Mouse (Mus musculus): ENCODE results near the gene Lce1l. TPM values are rescaled to one million over a fixed set of nuclear protein-coding genes. Genes with fewer than 3 reads are reported as not detected.
"Not testable (repeated sequence)": the region's sequence is repeated elsewhere in the genome, so short reads cannot be mapped to it uniquely, and the experiment has no call there.

The Lce1l gene
- polyA plus RNA-seq (2015; fragmentation: Nextera tagmentation; extraction: Ambion mirVana): not detected in 2 replicates

DNA sequence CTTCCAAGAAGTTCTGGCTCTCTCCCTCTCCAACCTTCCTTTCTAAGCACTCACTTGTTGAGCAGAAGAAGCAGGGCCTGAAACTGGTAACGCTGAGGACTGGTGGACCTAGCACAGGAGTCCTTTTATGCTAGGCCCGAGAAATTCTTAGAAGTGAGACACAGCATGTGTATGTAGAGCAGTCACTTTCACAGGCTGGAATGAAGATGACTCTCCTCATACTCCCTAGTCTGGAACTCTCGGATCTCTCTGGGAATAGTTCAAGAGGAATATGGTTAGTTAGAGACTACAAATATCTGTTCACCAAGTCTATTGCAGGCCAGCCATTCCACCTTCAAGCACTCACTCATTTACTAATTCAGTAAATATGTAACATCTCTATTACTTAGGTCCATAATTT is at the start of gene Lce1l:
TSS of gene Lce1l (minus strand) at position 101 of the 400 bp plus-strand sequence.
- no peaks in the 10 kb centered on the region for H3K36me3 ChIP-seq
- 86% methylated on average over 3 of the region's 3 CpGs for WGBS
- no peaks in the 10 kb centered on the region for H3K9me3 ChIP-seq

DNA sequence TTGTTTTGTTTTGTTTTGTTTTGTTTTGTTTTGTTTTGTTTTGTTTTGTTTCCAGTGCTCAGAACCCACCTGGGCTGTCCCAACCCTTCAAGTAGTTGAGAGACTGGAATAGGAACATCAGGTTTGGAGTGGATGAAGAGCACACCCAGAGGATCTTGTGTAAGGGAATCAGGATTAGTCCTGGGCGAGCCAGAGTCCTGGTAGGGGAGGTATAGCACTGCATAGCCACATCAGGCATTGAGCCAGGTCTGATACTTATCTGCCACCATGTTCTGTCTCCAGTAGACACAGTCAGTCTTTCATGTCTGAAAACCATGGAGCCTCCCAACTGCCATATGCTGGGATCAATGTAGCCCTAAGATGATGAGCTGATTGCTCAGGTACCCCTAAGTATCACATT is 43.4 kb upstream of the Lce1l start:
- no peak overlapping the region for H3K27ac ChIP-seq
- H3K9me3 ChIP-seq: no peaks in the 10 kb centered on the region
- H3K27me3 ChIP-seq: no peaks in the 10 kb centered on the region
- no peak overlapping the region for H3K4me3 ChIP-seq (replicated peaks)
- H3K36me3 ChIP-seq: no peaks in the 10 kb centered on the region
- H3K4me1 ChIP-seq (replicated peaks): no peaks in the 10 kb centered on the region
- ATAC-seq: no peak
- H3K4me2 ChIP-seq (replicated peaks): no peak overlapping the region
- no peak overlapping the region for H3K9ac ChIP-seq (replicated peaks)
- WGBS: 54% methylated on average over 1 of the region's 1 CpGs

More for the DNA sequence above, at the start of gene Lce1l:
- H3K4me2 ChIP-seq (replicated peaks): no peak within 1 kb of the TSS
- H3K4me1 ChIP-seq (replicated peaks): no peaks in the 10 kb centered on the region
- H3K27ac ChIP-seq: no peak within 1 kb of the TSS
- H3K4me3 ChIP-seq (replicated peaks): no peak within 1 kb of the TSS
- no peaks in the 10 kb centered on the region for H3K27me3 ChIP-seq
- no peak within 1 kb of the TSS for H3K9ac ChIP-seq (replicated peaks)
- ATAC-seq: no peak

GRCm38 (mm10) chr3:92894063-92894462 is 43.0 kb upstream of the Lce1l start:
- no peak overlapping the region for H3K27ac ChIP-seq
- H3K9ac ChIP-seq (replicated peaks): no peak overlapping the region
- no peak overlapping the region for H3K4me3 ChIP-seq (replicated peaks)
- H3K27me3 ChIP-seq: no peaks in the 10 kb centered on the region
- H3K36me3 ChIP-seq: no peaks in the 10 kb centered on the region
- ATAC-seq: no peak
- no peaks in the 10 kb centered on the region for H3K9me3 ChIP-seq
- H3K4me2 ChIP-seq (replicated peaks): no peak overlapping the region
- H3K4me1 ChIP-seq (replicated peaks): no peaks in the 10 kb centered on the region
- 73% methylated on average over 3 of the region's 3 CpGs for WGBS

GRCm38 (mm10) chr3:92874180-92874579 is 23.1 kb upstream of the Lce1l start:
- H3K36me3 ChIP-seq: no peaks in the 10 kb centered on the region
- H3K4me2 ChIP-seq (replicated peaks): no peak overlapping the region
- no peaks in the 10 kb centered on the region for H3K4me1 ChIP-seq (replicated peaks)
- no peaks in the 10 kb centered on the region for H3K9me3 ChIP-seq
- H3K9ac ChIP-seq (replicated peaks): no peak overlapping the region
- H3K4me3 ChIP-seq (replicated peaks): no peak overlapping the region
- ATAC-seq: no peak
- H3K27ac ChIP-seq: no peak overlapping the region
- H3K27me3 ChIP-seq: no peaks in the 10 kb centered on the region
- WGBS: 91% methylated on average over 3 of the region's 3 CpGs

GRCm38 (mm10) chr3:92870116-92870515 is 19.0 kb upstream of the Lce1l start, which contains the start of gene 2310050C09Rik:
Gene 2310050C09Rik, minus strand, starts transcription at chr3:92870216.
- 83% methylated on average over 4 of the region's 4 CpGs for WGBS
- Histone ChIP-seq H3K4me2 (replicated peaks) (no peak within 1 kb of the TSS), H3K9me3 (no peaks in the 10 kb centered on the region), H3K4me1 (replicated peaks) (no peaks in the 10 kb centered on the region), H3K27me3 (no peaks in the 10 kb centered on the region), H3K9ac (replicated peaks) (no peak within 1 kb of the TSS), H3K27ac (no peak within 1 kb of the TSS), H3K36me3 (no peaks in the 10 kb centered on the region), H3K4me3 (replicated peaks) (no peak within 1 kb of the TSS)
- no peak for ATAC-seq

- H3K9me3 ChIP-seq: no peaks in the 10 kb centered on the region
- WGBS: 66% methylated on average over 1 of the region's 1 CpGs
- H3K9ac ChIP-seq (replicated peaks): no peak within 1 kb of the TSS
- no peak within 1 kb of the TSS for H3K4me3 ChIP-seq (replicated peaks)
- ATAC-seq: no peak
- H3K36me3 ChIP-seq: no peaks in the 10 kb centered on the region
- H3K4me2 ChIP-seq (replicated peaks): no peak within 1 kb of the TSS
- H3K27me3 ChIP-seq: no peaks in the 10 kb centered on the region
- no peaks in the 10 kb centered on the region for H3K4me1 ChIP-seq (replicated peaks)
- H3K27ac ChIP-seq: no peak within 1 kb of the TSS
Observed at GRCm38 (mm10) chr3:92827108-92827507, 24.0 kb downstream of the Lce1l start, which contains the start of gene Kprp. Gene Kprp, minus strand, starts transcription at chr3:92827247.

DNA sequence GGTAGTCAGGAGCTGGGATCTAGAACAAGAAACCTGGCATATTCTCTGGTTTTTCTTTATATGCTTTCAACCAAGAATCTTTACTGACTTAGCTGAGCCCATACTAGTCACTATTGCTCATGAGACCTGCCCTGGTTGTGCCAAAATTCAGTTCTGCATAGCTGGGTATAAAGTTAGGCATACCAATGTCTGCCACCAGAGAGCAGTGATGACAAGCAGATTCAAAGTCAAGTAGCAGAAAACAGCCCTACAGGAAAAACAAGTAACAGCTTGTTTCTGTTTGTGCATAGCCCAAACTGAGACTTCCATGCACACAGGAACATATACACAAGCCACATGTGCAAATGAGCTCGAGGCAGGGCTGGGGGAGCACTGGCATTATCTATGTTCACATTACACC is 25.3 kb downstream of the Lce1l start:
- 10% methylated on average over 1 of the region's 1 CpGs for WGBS
- H3K9ac ChIP-seq (replicated peaks): no peak overlapping the region
- no peak for ATAC-seq
- H3K4me2 ChIP-seq (replicated peaks): no peak overlapping the region
- H3K27ac ChIP-seq: no peak overlapping the region
- H3K36me3 ChIP-seq: no peaks in the 10 kb centered on the region
- no peaks in the 10 kb centered on the region for H3K27me3 ChIP-seq
- H3K4me3 ChIP-seq (replicated peaks): no peak overlapping the region
- no peaks in the 10 kb centered on the region for H3K9me3 ChIP-seq
- no peaks in the 10 kb centered on the region for H3K4me1 ChIP-seq (replicated peaks)

DNA sequence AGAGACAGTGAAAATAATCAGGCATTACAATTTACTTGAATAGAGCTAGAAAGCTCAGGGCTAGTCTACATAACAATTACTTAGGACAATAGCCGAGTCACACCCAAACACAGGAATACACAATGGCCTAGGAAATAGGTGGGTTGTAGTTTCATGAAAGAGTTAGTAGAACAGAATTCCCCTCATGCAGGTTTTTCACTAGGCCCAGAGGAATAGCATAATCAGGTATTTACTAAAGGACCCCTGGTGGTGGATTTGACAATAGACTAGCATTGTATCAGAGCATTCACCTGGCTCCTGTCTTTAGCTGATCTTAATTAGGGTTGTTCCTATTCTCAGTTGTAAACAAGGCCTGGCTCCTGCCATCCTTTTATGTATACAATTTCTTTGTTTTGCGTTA is 35.0 kb downstream of the Lce1l start:
- H3K27me3 ChIP-seq; H3K4me3 ChIP-seq (replicated peaks); H3K27ac ChIP-seq; H3K4me1 ChIP-seq (replicated peaks); H3K4me2 ChIP-seq (replicated peaks); H3K9ac ChIP-seq (replicated peaks); H3K9me3 ChIP-seq; ATAC-seq; H3K36me3 ChIP-seq: not testable (repeated sequence)
- WGBS: 92% methylated on average over 2 of the region's 2 CpGs

GRCm38 (mm10) chr3:92815581-92815980 is 35.5 kb downstream of the Lce1l start:
- Histone ChIP-seq H3K36me3 (no peaks in the 10 kb centered on the region), H3K9me3 (no peaks in the 10 kb centered on the region), H3K4me1 (replicated peaks) (no peaks in the 10 kb centered on the region), H3K9ac (replicated peaks) (no peak overlapping the region), H3K4me3 (replicated peaks) (no peak overlapping the region), H3K27me3 (no peaks in the 10 kb centered on the region), H3K27ac (no peak overlapping the region), H3K4me2 (replicated peaks) (no peak overlapping the region)
- ATAC-seq: no peak
- 94% methylated on average over 3 of the region's 3 CpGs for WGBS

DNA sequence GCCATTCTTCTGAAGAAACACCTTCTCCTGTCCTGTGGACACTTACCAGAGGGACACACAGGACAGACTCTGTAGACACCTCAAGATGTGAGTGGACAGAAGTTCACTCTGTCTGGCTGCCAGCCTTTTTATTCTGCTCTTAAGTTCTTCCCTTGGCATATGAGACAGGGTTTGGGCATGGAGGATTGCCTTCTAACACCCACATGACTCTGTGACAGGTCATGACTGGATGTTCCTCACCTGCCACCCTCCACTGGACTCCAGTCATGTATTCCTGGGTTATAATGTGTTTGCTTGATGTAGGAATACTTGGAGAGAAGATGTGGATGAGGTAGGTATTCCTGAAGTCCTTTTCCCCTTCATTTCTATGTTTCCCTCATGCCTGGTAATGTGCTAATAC is 43.3 kb downstream of the Lce1l start, which contains the start of gene Lce1k:
TSS of gene Lce1k (minus strand) at position 101 of the 400 bp plus-strand sequence.
- no peak within 1 kb of the TSS for H3K27ac ChIP-seq
- no peak for ATAC-seq
- H3K27me3 ChIP-seq: no peaks in the 10 kb centered on the region
- no peaks in the 10 kb centered on the region for H3K4me1 ChIP-seq (replicated peaks)
- no peaks in the 10 kb centered on the region for H3K36me3 ChIP-seq
- no peak within 1 kb of the TSS for H3K4me3 ChIP-seq (replicated peaks)
- H3K4me2 ChIP-seq (replicated peaks): no peak within 1 kb of the TSS
- no peak within 1 kb of the TSS for H3K9ac ChIP-seq (replicated peaks)
- no peaks in the 10 kb centered on the region for H3K9me3 ChIP-seq

Other genes starting within 250 kb of the Lce1l start
- gene 2210017I01Rik, start 243.8 kb downstream of the Lce1l start, polyA plus RNA-seq (2015; fragmentation: Nextera tagmentation; extraction: Ambion mirVana): not detected in 2 replicates
- gene Lce6a, start 229.6 kb downstream of the Lce1l start, polyA plus RNA-seq (2015; fragmentation: Nextera tagmentation; extraction: Ambion mirVana): not detected in 2 replicates
- not detected in 2 replicates for gene Lce1a1, start 203.0 kb downstream of the Lce1l start, polyA plus RNA-seq (2015; fragmentation: Nextera tagmentation; extraction: Ambion mirVana)
- not detected in 2 replicates for gene Lce1b, start 194.4 kb downstream of the Lce1l start, polyA plus RNA-seq (2015; fragmentation: Nextera tagmentation; extraction: Ambion mirVana)
- gene Lce1a2, start 181.0 kb downstream of the Lce1l start, polyA plus RNA-seq (2015; fragmentation: Nextera tagmentation; extraction: Ambion mirVana): not detected in 2 replicates
- gene Lce1c, start 172.0 kb downstream of the Lce1l start, polyA plus RNA-seq (2015; fragmentation: Nextera tagmentation; extraction: Ambion mirVana): not detected in 2 replicates
- gene Lce1d, start 164.1 kb downstream of the Lce1l start, polyA plus RNA-seq (2015; fragmentation: Nextera tagmentation; extraction: Ambion mirVana): not detected in 2 replicates
- not detected in 2 replicates for gene Lce1e, start 142.2 kb downstream of the Lce1l start, polyA plus RNA-seq (2015; fragmentation: Nextera tagmentation; extraction: Ambion mirVana)
- not detected in 2 replicates for gene Lce1f, start 130.9 kb downstream of the Lce1l start, polyA plus RNA-seq (2015; fragmentation: Nextera tagmentation; extraction: Ambion mirVana)
- not detected in 2 replicates for gene Gm38119, start 112.2 kb downstream of the Lce1l start, polyA plus RNA-seq (2015; fragmentation: Nextera tagmentation; extraction: Ambion mirVana)
- gene Lce1g, start 98.9 kb downstream of the Lce1l start, polyA plus RNA-seq (2015; fragmentation: Nextera tagmentation; extraction: Ambion mirVana): not detected in 2 replicates
- gene Lce1h, start 86.2 kb downstream of the Lce1l start, polyA plus RNA-seq (2015; fragmentation: Nextera tagmentation; extraction: Ambion mirVana): not detected in 2 replicates
- gene Lce1i, start 72.4 kb downstream of the Lce1l start, polyA plus RNA-seq (2015; fragmentation: Nextera tagmentation; extraction: Ambion mirVana): not detected in 2 replicates
- gene Lce1j, start 60.8 kb downstream of the Lce1l start, polyA plus RNA-seq (2015; fragmentation: Nextera tagmentation; extraction: Ambion mirVana): not detected in 2 replicates
- not detected in 2 replicates for gene Lce1k, start 43.4 kb downstream of the Lce1l start, polyA plus RNA-seq (2015; fragmentation: Nextera tagmentation; extraction: Ambion mirVana)
- gene Kprp, start 24.0 kb downstream of the Lce1l start, polyA plus RNA-seq (2015; fragmentation: Nextera tagmentation; extraction: Ambion mirVana): not detected in 2 replicates
- gene 2310050C09Rik, start 18.9 kb upstream of the Lce1l start, polyA plus RNA-seq (2015; fragmentation: Nextera tagmentation; extraction: Ambion mirVana): not detected in 2 replicates
- gene Lce3a, start 74.9 kb upstream of the Lce1l start, polyA plus RNA-seq (2015; fragmentation: Nextera tagmentation; extraction: Ambion mirVana): not detected in 2 replicates
- not detected in 2 replicates for gene Lce3b, start 81.7 kb upstream of the Lce1l start, polyA plus RNA-seq (2015; fragmentation: Nextera tagmentation; extraction: Ambion mirVana)
- gene Lce3c, start 93.2 kb upstream of the Lce1l start, polyA plus RNA-seq (2015; fragmentation: Nextera tagmentation; extraction: Ambion mirVana): not detected in 2 replicates
- gene Lce3d, start 106.1 kb upstream of the Lce1l start, polyA plus RNA-seq (2015; fragmentation: Nextera tagmentation; extraction: Ambion mirVana): not detected in 2 replicates
- gene Lce3e, start 115.8 kb upstream of the Lce1l start, polyA plus RNA-seq (2015; fragmentation: Nextera tagmentation; extraction: Ambion mirVana): not detected in 2 replicates
- gene Lce3f, start 140.9 kb upstream of the Lce1l start, polyA plus RNA-seq (2015; fragmentation: Nextera tagmentation; extraction: Ambion mirVana): not detected in 2 replicates
- 0.30 and 0.31 TPM in 2 replicates for gene Crct1, start 164.4 kb upstream of the Lce1l start, polyA plus RNA-seq (2015; fragmentation: Nextera tagmentation; extraction: Ambion mirVana)
- not detected in 2 replicates for gene Lce1m, start 167.8 kb upstream of the Lce1l start, polyA plus RNA-seq (2015; fragmentation: Nextera tagmentation; extraction: Ambion mirVana)
- gene Gm4858, start 217.5 kb upstream of the Lce1l start, polyA plus RNA-seq (2015; fragmentation: Nextera tagmentation; extraction: Ambion mirVana): not detected in 2 replicates

Measured in midbrain, embryonic 13.5 days (tissue).